Mouse (Mus musculus) neural tube, embryonic 14.5 days (tissue): ENCODE results near the gene Greb1. TPM values are rescaled to one million over a fixed set of nuclear protein-coding genes. Genes with fewer than 3 reads are reported as not detected.

Source experiments
- ATAC-seq: fragments of 200-750 bp; cut with Nextera tagmentation; 2 replicates; pipeline ENCODE4 v1.8.0; 2017; ENCODE audit warnings: low read depth, mild to moderate bottlenecking, moderate TSS enrichment, moderate library complexity
- H3K27ac ChIP-seq: fragments of 300-500 bp; sonication (generic); 2 replicates; pipeline ENCODE4 v1.5.1; 2014; ENCODE audit warnings: low read depth, mild to moderate bottlenecking, control low read depth, low read length, moderate library complexity, mixed read lengths
- H3K27me3 ChIP-seq: fragments of 300-500 bp; sonication (generic); 2 replicates; pipeline ENCODE4 v1.6.1; 2014; ENCODE audit warnings: low read length; ENCODE audit not compliant: control insufficient read depth, insufficient read depth
- H3K36me3 ChIP-seq: fragments of 300-500 bp; sonication (generic); 2 replicates; pipeline ENCODE4 v1.6.1; 2014; ENCODE audit warnings: low read length, mixed read lengths; ENCODE audit not compliant: control insufficient read depth, insufficient read depth
- H3K4me1 ChIP-seq: fragments of 300-500 bp; sonication (generic); 2 replicates; pipeline ENCODE4 v1.6.1; 2014; ENCODE audit warnings: low read length; ENCODE audit not compliant: control insufficient read depth, insufficient read depth
- H3K4me2 ChIP-seq: fragments of 300-500 bp; sonication (generic); 2 replicates; pipeline ENCODE4 v1.6.1; 2014; ENCODE audit warnings: mild to moderate bottlenecking, low read depth, low read length, control low read depth
- H3K4me3 ChIP-seq: fragments of 300-500 bp; sonication (generic); 2 replicates; pipeline ENCODE4 v1.5.1; 2014; ENCODE audit warnings: low read depth, low read length, control low read depth, mixed read lengths
- H3K9ac ChIP-seq: fragments of 300-500 bp; sonication (generic); replicated peaks from 2 replicates; pipeline ENCODE4 v1.6.1; 2014; ENCODE audit warnings: low read depth, mild to moderate bottlenecking, control low read depth, low read length, mixed read lengths
- H3K9me3 ChIP-seq: fragments of 300-500 bp; sonication (generic); 2 replicates; pipeline ENCODE4 v1.6.1; 2016; ENCODE audit warnings: low read length; ENCODE audit not compliant: control insufficient read depth
- WGBS: fragments of 180-500 bp; shearing (Covaris S2); extraction: QIAGEN DNeasy Blood & Tissue Kit; methylation state at CpG from one replicate; pipeline ENCODE4 v1.1.7; 2014; 5-methylcytosine and 5-hydroxymethylcytosine counted together
- polyA plus RNA-seq: library from polyadenylated mRNA; unstranded; fragments of >200 nt; fragmentation: Nextera tagmentation; extraction: Ambion mirVana; gene quantifications from 2 replicates; pipeline ENCODE4 v1.2.1, GENCODE M21; 2014

The Greb1 gene
- polyA plus RNA-seq, 1 experiment from 2014 or later, result 1.3 TPM

GRCm38 (mm10) chr12:16734698-16735097, 66.0 kb downstream of the Greb1 start:
- Histone ChIP-seq H3K9me3 (no peaks in the 10 kb centered on the region), H3K27me3 (no peaks in the 10 kb centered on the region), H3K27ac (no peak overlapping the region), H3K4me2 (no peak overlapping the region), H3K9ac (no peak overlapping the region), H3K4me3 (no peak overlapping the region), H3K36me3 (no peaks in the 10 kb centered on the region), H3K4me1 (no peaks in the 10 kb centered on the region)
- WGBS, result 89% methylated on average over 3 of the region's 3 CpGs
- ATAC-seq, result no peak

GRCm38 (mm10) chr12:16734009-16734408, 66.7 kb downstream of the Greb1 start:
- H3K9ac ChIP-seq, result no peak overlapping the region
- no peaks in the 10 kb centered on the region for H3K27me3 ChIP-seq
- no peak overlapping the region for H3K4me3 ChIP-seq
- H3K27ac ChIP-seq, result no peak overlapping the region
- no peak for ATAC-seq
- no peaks in the 10 kb centered on the region for H3K36me3 ChIP-seq
- H3K4me1 ChIP-seq, result no peaks in the 10 kb centered on the region
- no peak overlapping the region for H3K4me2 ChIP-seq
- no peaks in the 10 kb centered on the region for H3K9me3 ChIP-seq
- WGBS, result 33% methylated on average over 8 of the region's 8 CpGs

GRCm38 (mm10) chr12:16731121-16731741, 69.5 kb downstream of the Greb1 start:
- peak; percentile 64 for ATAC-seq
- Histone ChIP-seq H3K27me3 (no peaks in the 10 kb centered on the region), H3K9ac (no peak overlapping the region), H3K4me1 (no peaks in the 10 kb centered on the region), H3K4me3 (no peak overlapping the region), H3K36me3 (no peaks in the 10 kb centered on the region), H3K4me2 (no peak overlapping the region), H3K27ac (no peak overlapping the region), H3K9me3 (no peaks in the 10 kb centered on the region)
- WGBS, result 5% methylated on average over 11 of the region's 11 CpGs

GRCm38 (mm10) chr12:16730196-16730595, 70.5 kb downstream of the Greb1 start:
- H3K4me3 ChIP-seq, result no peak overlapping the region
- no peak overlapping the region for H3K27ac ChIP-seq
- 85% methylated on average over 11 of the region's 11 CpGs for WGBS
- ATAC-seq, result no peak
- H3K36me3 ChIP-seq, result no peaks in the 10 kb centered on the region
- no peak overlapping the region for H3K4me2 ChIP-seq
- no peaks in the 10 kb centered on the region for H3K9me3 ChIP-seq
- no peaks in the 10 kb centered on the region for H3K4me1 ChIP-seq
- H3K27me3 ChIP-seq, result no peaks in the 10 kb centered on the region
- no peak overlapping the region for H3K9ac ChIP-seq

GRCm38 (mm10) chr12:16728221-16728620, 72.5 kb downstream of the Greb1 start:
- Histone ChIP-seq H3K9ac (no peak overlapping the region), H3K27ac (no peak overlapping the region), H3K4me1 (no peaks in the 10 kb centered on the region), H3K27me3 (no peaks in the 10 kb centered on the region), H3K4me2 (no peak overlapping the region), H3K4me3 (no peak overlapping the region), H3K36me3 (no peaks in the 10 kb centered on the region), H3K9me3 (no peaks in the 10 kb centered on the region)
- ATAC-seq, result no peak
- WGBS, result 80% methylated on average over 5 of the region's 5 CpGs

GRCm38 (mm10) chr12:16726229-16726628, 74.5 kb downstream of the Greb1 start:
- H3K9ac ChIP-seq, result no peak overlapping the region
- H3K4me1 ChIP-seq, result no peaks in the 10 kb centered on the region
- no peaks in the 10 kb centered on the region for H3K9me3 ChIP-seq
- 71% methylated on average over 3 of the region's 3 CpGs for WGBS
- ATAC-seq, result no peak
- no peak overlapping the region for H3K4me3 ChIP-seq
- no peaks in the 10 kb centered on the region for H3K27me3 ChIP-seq
- H3K27ac ChIP-seq, result no peak overlapping the region
- H3K4me2 ChIP-seq, result no peak overlapping the region
- no peaks in the 10 kb centered on the region for H3K36me3 ChIP-seq

GRCm38 (mm10) chr12:16723601-16724000, 77.1 kb downstream of the Greb1 start:
- Histone ChIP-seq H3K27ac (no peak overlapping the region), H3K9me3 (no peaks in the 10 kb centered on the region), H3K36me3 (no peaks in the 10 kb centered on the region), H3K9ac (no peak overlapping the region), H3K4me1 (no peaks in the 10 kb centered on the region), H3K27me3 (no peaks in the 10 kb centered on the region), H3K4me3 (no peak overlapping the region), H3K4me2 (no peak overlapping the region)
- 67% methylated on average over 3 of the region's 3 CpGs for WGBS
- ATAC-seq, result no peak

GRCm38 (mm10) chr12:16718660-16719315, 81.9 kb downstream of the Greb1 start:
- no peaks in the 10 kb centered on the region for H3K4me1 ChIP-seq
- ATAC-seq, result peak; percentile 83; the same call in 1 of the 2 replicates

GRCm38 (mm10) chr12:16717653-16718052, 83.0 kb downstream of the Greb1 start:
- ATAC-seq, result no peak
- no peak overlapping the region for H3K27ac ChIP-seq

More at GRCm38 (mm10) chr12:16718660-16719315, 81.9 kb downstream of the Greb1 start:
- Histone ChIP-seq H3K9me3 (no peaks in the 10 kb centered on the region), H3K9ac (no peak overlapping the region), H3K4me3 (no peak overlapping the region), H3K27ac (no peak overlapping the region), H3K4me2 (no peak overlapping the region), H3K27me3 (no peaks in the 10 kb centered on the region), H3K36me3 (no peaks in the 10 kb centered on the region)
- 53% methylated on average over 8 of the region's 8 CpGs for WGBS

More at GRCm38 (mm10) chr12:16717653-16718052, 83.0 kb downstream of the Greb1 start:
- Histone ChIP-seq H3K9ac (no peak overlapping the region), H3K36me3 (no peaks in the 10 kb centered on the region), H3K4me1 (no peaks in the 10 kb centered on the region), H3K27me3 (no peaks in the 10 kb centered on the region), H3K9me3 (no peaks in the 10 kb centered on the region), H3K4me3 (no peak overlapping the region), H3K4me2 (no peak overlapping the region)
- WGBS, result 59% methylated on average over 1 of the region's 1 CpGs
